Mouse (Mus musculus): ENCODE measurements at regions not wholly inside any gene's neighbourhood (a gene's known extent, or its start where the extent isn't known, plus 50 kb on each side); places are given as distances from the start of the nearest gene placed in this dataset.

GRCm38 (mm10) chr5:119348303-119348702 lies 322.2 kb upstream of the Tbx3 start:
- TF ChIP-seq POLR2A (IDR thresholded peaks at IDR 0.05; ENCODE audit: insufficient read depth, low read length), result no peak
- TF ChIP-seq CTCF (IDR thresholded peaks at IDR 0.05; ENCODE audit: low read depth, low read length), result no peak

Measured in ES-Bruce4 (cell line).